Mouse (Mus musculus) heart, postnatal 14 days (tissue): ENCODE data around the gene Slfn2. TPM values are rescaled to one million over a fixed set of nuclear protein-coding genes. Genes with fewer than 3 reads are reported as not detected.
"Not testable (repeated sequence)": the region's sequence is repeated elsewhere in the genome, so short reads cannot be mapped to it uniquely, and the experiment has no call there.

Experiments used
- DNase-seq, 2 experiments: peaks; one replicate each; pipeline ENCODE4 v3.0.0; 2021 to 2022
- intact Hi-C: fragments of 180-260 bp; cut with DNase I; formaldehyde crosslinking; loops from one replicate; pipeline ENCODE4 v1.15.1; 2025
- long read RNA-seq, 2 experiments: library from polyadenylated mRNA; stranded (forward); transcript quantifications; one replicate each; pipeline ENCODE4 v2.0.0; 2021
- total RNA-seq, 2 experiments: library from RNA; stranded (reverse); gene quantifications; 2 replicates each; pipeline ENCODE4 v1.2.3; 2021

The Slfn2 gene
- total RNA-seq = 1 to 10 TPM; 3.5 to 4.8 TPM
- long read RNA-seq, experiment 1, transcript Slfn2-201 (2 exons, 1,664 nt) = major isoform, 6 of 6 reads
- long read RNA-seq, experiment 1, partial matches to known transcripts = 0 of 6 reads
- long read RNA-seq, experiment 1, other reads (novel, unspliced or antisense) = 0 of 6 reads
- long read RNA-seq, experiment 2, partial matches to known transcripts = 0 of 1 reads
- long read RNA-seq, experiment 2, other reads (novel, unspliced or antisense) = 0 of 1 reads

DNA sequence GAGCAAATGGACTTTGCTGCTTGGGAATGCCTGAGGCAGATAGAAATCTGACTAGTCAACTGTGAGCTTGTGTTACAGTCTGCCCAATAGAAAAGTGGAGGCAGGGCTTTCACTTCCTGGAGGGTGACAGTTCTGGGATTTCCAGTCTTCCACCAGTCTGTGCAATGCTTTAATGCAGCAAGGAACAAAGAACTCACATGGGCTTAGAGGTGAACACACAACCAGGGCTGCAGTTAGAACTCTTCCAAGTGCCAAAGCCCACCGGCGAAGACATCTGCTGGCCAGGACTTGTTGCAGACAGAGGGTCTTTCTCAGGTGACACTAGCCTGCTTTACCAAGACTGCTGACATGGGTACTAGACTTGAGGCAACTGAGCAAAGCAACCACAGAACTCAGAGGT lies at the start of gene Slfn2:
Gene Slfn2, plus strand, starts transcription at position 167 of the 400 bp plus-strand sequence.
- intact Hi-C loops = loop anchor here (5.0 kb wide), 1 partner anchor 47 kb away; no protein-coding TSS in a partner anchor
- DNase-seq = no peak

DNA sequence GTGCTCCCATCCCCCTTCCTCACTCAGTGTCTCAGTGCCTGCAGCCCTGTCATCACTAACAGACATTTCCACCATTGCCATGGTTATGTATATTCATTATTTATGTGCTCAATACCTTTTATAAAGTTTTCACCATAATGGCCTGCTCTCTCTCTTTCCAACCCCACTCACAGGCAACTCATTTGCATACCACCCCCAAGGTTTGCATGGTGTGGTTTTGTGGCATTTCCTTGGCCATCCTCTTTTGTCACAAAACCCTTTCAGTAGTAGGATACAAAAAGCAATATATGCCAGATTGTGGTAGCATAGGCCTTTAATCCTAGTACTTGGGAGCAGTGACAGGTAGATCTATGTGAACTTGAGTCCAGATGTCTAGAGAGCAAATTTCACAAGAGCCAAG lies 48.8 kb upstream of the Slfn2 start:
- no peak for DNase-seq
- intact Hi-C loops = no loop called here

DNA sequence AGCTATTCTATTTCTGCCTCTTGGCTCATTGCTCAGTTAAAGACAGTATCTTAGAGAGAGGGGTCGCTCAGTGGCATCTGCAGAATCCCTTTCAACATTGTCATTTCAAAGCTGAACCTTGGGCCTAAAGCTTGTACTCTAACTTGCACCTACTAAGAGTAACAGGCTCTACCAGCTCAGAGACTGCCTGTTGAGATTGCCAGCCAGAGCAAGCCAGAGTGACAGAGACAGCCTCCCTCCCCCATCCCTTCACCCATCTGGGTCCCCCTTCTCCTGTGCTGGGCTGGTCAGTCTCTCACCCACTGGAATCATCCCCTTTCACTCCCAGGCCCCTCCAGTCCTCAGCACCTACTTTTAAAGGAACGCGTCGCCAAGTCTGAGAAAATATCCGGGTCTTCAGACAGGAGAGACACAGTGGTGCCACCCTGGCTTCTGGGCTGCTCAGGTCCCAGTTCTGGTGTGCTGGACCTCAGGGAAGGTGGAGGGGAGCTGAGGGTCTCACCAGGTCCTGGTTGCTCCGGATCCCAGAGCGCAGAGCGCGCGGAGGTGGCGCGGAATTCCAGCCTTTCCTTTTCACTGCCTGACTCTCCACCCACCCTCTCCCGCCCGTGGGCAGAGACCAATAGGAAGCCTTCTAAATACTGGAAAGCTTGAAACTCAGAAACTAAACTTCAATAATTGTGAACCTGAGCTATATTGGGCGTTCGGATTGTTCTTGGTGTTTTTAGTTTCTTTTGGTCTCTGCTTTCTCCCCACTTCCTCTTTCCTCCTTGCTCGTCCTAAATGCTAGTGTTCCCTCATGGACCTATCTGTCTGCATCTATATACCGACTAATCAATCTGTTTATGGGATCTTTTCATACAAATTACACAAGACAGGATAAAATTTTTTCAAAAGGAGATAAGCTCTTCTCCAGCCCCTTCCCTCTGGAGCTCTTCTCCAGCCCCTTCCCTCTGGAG lies 45.1 kb upstream of the Slfn2 start:
- intact Hi-C loops, DNase-seq: not testable (repeated sequence)

DNA sequence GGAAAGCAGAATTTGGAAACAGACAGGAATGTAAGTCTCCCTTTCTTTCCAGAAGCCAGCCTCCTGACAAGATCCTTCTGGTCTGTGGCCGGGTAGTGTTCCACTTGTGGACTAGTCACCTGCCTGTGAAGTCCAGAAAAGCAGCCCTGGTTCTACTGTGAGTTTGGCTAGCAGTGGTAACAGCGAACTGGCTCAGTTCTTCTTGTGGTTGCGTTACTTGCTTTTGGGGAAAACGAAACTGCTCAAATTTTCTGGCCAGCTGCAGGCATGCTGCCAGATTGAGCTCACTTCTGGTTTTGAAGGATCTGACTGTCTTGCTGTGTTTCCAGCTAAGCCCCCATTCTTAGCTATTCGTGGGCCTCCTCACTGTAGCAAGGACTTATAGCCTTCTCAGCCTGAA lies 44.3 kb upstream of the Slfn2 start, which contains the start of gene Slfn8:
Gene Slfn8, minus strand, starts transcription at position 190 of the 400 bp plus-strand sequence.
- peak; percentile 26 to 27 for DNase-seq
- intact Hi-C loops = no loop called here

DNA sequence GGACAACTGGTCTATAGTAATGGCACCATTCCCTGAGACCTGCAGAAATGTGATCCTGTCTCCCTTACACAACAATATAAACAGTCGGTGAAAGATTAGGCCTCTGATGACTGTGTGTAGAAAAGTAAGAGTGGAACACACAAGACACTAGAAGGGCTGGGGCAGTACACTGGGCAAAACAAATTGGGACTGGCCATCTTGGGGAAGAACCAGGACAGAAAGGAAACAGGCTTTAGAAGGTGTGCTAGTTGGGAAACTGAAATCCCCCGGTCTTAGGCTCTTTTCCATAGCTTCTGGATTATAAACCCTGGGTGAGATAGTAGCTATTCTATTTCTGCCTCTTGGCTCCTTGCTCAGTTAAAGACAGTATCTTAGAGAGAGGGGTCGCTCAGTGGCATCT lies 26.2 kb upstream of the Slfn2 start:
- intact Hi-C loops, DNase-seq: not testable (repeated sequence)

DNA sequence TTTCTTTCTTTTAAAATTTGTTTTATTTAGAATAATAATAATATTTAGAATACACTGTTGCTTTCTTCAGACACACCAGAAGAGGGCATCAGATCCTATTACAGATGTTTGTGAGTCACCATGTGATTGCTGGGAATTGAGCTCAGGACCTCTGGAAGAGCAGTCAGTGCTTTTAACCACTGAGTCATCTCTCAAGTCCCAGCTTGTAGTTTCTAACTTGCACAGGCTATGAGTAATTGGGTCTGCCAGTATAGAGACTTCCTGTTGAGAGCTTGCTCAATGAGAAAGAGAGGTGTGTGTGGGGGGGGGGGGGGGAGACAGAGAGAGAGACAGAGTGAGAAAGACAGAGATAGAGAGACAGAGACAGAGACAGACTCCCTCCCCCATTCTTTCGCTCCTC lies 25.8 kb upstream of the Slfn2 start:
- intact Hi-C loops = no loop called here
- no peak for DNase-seq

DNA sequence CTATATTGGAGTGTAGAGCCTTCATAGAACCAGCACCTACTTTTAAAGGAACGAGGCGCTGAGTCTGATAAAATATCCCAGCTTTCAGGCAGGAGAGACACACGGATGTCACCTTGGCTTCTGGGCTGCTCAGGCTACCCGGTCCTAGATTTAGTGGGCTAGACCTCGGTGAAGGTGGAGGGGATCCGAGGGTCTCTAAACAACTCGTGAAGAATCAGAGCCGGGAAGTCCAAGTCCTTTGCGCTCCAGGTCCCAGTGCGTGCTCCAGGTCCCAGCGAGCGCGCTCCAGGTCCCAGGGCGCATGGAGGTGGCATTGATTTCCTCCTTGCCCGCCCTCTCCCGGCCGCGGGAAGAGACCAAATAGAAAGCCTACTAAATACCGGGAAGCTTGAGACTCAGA lies 25.1 kb upstream of the Slfn2 start:
- intact Hi-C loops = loop anchor here (5.0 kb wide), 2 partner anchors 67 to 122 kb away; no protein-coding TSS in a partner anchor
- DNase-seq = peak in 1 of 2 experiments; percentile 6

DNA sequence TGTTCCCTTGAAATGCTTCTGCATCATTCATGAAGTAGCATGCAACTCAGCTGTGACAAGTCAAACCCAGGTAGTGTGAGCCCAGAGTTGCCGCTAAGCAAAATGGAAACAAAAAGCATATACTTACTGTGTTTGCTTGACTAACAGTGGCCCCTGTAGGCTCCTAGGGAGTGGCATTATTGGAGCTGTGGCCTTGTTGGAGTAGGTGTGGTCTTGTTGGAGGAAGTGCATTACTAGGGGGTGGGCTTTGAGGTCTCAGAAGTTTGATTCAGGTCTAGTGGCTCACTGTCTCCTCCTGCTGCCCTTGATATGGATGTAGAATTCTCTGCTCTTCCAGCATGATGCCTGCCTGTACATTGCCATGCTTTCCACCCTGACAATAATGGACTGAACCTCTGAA lies 24.6 kb upstream of the Slfn2 start:
- no peak for DNase-seq
- intact Hi-C loops = loop anchor here (5.0 kb wide), 2 partner anchors 68 to 123 kb away; no protein-coding TSS in a partner anchor

DNA sequence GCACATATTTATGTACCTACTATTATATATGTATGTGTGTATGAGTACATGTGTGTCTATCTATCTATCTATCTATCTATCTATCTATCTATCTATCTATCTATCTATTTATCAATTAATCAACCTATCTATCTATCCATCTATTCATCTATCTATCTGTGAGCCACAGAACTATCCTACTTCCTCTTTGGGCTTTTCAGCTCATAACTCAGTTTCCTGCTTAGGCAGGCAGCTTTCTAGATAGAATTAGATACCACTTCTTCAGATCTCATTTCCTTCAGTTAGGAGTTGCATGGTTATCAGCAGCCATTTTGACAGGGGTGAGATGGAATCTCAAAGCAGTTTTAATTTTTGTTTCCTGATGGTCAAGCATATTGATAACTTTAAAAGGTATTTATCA lies 23.9 kb upstream of the Slfn2 start:
- no peak for DNase-seq
- intact Hi-C loops = loop anchor here (5.0 kb wide), 2 partner anchors 69 to 124 kb away; no protein-coding TSS in a partner anchor

DNA sequence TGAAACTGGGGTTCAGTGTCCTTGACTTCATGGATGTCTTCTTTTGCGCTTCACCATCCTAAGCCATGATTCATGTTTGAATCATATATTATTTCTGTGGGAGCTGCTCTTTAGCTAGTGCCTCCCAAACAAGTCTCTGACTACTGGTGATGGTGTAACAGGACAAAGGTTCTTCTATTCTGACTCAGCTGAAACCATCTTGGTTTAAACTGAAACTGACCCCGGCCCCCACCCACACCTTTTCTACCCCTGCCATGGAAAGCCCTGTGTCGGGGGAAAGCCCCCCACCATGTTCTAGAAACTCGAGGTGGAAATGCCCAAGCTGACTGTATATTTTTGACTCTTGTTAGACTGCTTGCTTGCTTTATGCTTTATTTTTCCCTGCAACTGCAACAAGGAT lies 21.0 kb upstream of the Slfn2 start:
- intact Hi-C loops = loop anchor here (5.0 kb wide), 2 partner anchors 72 to 127 kb away; no protein-coding TSS in a partner anchor

DNA sequence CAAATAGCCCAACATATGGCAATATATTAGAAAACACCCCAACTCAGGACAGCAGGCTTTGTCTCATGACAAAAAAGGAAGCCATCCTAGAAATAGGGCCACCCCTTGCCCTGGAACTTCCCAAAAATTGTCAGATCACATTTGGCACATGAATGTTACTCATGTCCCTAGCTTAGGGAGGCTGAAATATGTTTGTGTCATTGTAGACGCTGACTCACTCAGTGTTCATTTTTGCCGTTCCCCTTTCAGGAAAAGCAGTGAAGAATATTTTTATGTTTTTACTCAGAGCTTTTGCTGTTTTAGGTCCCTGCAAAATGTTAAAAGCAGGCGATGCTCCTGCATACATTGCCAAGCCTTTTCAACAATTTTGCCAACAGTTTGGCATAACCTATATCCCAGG lies 19.3 kb upstream of the Slfn2 start:
- intact Hi-C loops = no loop called here
- DNase-seq = no peak

More for the DNA sequence above, 21.0 kb upstream of the Slfn2 start:
- no peak for DNase-seq

DNA sequence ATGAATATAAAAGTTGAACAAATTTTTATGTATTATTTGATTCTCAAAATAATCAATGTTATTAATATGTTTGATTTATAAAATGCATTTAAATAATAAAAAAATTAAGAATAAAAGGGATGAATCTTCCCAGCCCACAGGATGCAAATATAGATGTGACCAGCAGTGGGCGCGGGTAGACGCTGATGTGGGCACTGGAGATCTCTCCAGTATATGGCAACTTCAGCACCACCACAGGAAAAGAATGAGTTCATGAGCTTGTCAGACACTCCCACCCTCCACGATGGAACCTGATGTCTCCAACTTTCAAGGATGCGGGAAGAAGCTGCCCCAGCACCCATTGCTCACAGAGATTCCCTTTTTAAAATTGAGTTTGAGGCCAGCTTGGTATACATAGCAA lies 7.0 kb upstream of the Slfn2 start:
- DNase-seq = peak; percentile 65 to 75
- intact Hi-C loops = no loop called here

DNA sequence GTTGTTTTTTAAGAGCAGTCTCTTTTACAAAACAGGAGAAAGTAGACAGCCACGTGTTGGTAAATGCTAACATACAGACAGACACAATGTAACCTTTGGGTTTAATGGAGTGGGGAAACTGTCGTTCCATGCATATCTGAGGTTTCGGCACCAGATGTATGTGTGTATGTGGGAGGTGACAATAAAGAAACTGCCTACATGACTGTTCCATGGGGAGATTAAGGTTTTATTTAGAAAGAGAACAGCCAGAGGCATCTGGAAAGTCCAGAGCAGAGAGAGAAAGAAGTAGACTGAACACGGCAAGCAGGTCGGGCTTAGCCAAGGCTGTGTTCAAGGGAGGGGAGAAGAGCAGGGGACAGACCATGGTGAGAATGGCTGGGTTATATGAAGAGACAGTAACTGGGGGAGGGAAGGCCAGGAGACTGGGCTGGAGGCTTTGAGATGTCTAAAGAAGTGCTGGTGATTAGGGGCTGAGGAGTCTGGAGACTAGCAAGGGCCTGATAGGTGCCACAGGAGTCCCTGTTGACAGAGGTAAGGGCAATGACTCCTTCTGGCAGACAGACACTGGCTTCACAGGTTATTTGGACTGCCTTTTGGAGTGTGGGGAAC lies 4.4 kb upstream of the Slfn2 start:
- intact Hi-C loops = loop anchor here (5.0 kb wide), 1 partner anchor 52 kb away; no protein-coding TSS in a partner anchor

DNA sequence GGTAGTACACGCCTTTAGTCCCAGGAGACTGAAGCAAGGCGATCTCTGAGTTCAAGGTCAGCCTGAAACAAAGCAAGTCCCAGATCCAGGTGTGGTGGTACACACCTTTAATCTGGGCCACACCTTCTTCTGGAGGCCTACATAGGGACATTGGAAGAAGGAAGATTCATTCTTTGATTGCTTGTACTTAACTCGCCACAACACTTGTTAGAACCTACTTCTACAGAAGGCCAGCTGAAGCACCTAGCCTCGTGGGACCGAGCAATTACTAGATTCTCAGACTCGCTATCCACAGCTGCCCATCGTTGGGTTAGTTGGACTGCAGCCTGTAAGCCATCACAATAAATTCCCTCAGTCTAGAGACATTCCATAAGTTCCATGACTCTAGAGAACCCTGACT lies 3.1 kb upstream of the Slfn2 start:
- no peak for DNase-seq
- intact Hi-C loops = loop anchor here (5.0 kb wide), 1 partner anchor 50 kb away; no protein-coding TSS in a partner anchor

More for the DNA sequence above, 4.4 kb upstream of the Slfn2 start:
- no peak for DNase-seq

DNA sequence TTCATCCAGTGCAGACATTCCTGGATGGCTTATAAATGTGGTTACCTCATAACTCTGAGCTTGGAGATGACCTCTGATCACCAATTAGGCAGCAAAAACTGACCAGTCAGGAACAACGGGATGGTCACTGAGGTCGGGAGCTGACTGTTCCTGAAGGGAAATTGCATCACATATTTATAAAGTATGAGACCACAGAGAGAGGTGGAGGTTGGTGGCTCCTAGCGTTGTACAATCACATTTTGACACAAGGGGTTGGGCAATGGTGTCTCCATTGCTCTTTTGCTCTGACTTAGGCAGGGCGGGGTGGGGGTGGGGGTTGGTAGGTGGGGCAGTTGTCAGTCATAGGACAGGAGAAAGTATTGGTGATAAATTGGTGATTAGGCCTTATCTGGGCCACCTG lies 1.8 kb upstream of the Slfn2 start:
- intact Hi-C loops = loop anchor here (5.0 kb wide), 1 partner anchor 49 kb away; no protein-coding TSS in a partner anchor
- DNase-seq = no peak

DNA sequence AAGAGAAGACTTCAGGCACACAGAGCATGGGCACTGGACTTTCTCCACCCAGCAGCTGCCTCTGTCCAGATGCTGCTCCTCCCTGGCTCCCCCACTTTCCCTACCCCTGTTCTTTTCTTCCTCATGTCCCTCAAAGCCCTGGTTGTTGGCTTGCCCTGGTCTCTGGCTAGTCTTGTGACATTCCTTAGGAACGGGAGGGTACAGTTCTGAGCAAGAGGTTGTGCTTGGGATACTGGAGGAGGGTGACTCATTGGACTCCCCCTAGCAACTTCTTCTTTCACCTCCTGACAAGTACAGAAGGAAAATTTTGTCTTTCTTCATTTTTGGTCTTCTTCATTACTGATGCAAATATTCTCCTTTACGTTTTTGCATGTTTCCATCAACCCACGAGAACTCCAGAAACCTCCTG lies 967 bp upstream of the Slfn2 start:
- no peak for DNase-seq
- intact Hi-C loops = loop anchor here (5.0 kb wide), 1 partner anchor 48 kb away; no protein-coding TSS in a partner anchor

DNA sequence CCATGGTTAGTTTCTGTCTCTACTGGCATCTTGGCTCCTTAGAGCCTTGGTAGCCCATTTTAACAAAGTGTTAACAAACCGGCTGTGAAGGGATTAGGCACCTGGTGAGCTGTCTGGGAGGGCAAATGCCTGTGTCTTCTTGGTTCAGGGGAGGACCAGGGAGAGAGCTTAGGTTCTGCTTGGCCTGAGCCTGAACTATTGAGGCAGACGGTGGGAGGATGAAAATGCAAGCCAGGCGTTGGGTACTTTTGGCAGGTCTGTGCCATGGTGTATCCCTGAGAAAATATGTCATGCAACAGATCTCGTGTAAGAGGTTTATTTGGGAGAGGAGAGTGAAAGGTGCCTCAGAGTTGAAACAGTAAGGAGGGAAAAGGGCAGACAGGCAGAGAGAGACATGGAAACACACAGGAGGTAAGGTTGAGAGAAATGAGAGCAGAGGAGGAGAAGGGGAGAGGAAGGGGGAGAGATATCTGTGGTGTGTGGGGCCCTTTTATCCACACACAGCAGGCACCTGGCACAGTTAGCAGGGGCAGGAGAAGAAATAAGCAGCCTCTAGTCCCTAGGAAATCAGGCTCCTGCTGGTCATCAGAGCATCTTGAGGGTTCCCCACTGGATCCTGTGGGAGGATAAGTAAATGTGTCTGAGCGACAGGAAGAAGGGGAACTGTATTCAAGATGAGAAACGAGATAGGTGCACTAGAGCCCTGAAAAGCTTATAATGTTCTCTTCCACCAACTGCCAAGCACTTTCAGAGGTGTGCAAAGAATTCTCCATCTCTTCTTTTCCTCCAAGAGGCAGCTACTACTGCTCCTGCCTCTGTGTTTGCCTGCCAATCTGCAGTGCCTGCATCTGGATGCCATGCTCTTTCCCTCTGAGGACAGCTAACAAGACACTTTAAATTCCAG lies 781 bp downstream of the Slfn2 start:
- intact Hi-C loops = no loop called here
- DNase-seq = no peak

DNA sequence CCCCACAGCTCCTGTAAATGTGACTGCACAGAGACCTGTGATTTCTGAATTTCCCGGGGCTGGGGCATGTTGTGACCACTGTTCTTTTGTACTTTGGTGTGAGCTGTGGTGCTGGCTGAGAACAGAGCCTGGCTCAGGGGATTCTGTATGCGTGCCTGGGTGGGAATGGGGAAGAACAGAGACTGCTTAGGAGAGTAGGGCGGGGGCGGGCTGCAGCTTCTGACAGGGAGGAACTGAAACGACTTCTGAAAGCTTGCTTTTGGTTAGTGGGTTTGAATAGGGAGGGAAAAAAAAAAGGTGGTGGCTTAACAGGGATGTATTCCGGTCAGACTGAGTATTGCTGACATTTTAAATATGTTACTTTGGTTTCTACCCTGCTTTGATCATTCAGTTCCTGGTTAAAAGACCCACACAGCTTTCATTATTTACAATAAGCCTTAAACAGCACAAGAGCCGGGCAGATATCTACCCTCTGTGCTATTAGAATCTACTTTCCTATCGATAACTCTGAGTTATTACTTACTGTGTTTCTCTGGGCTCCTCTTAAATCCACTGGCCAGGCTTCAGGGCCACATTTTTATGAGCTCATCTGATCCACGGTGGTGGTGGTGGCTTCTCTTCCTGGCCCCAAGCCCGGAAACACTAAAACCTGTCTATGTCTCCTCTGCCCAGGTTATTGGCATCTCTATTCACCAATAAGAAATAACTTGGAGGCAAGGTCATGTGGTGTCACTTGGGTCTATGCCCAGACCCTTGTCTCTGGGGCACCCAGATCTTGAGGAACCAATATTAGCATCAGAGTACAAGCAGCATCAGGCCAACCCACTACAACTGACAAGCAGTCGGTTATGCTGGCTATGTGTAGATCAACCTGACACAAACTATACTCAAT lies 2.0 kb downstream of the Slfn2 start:
- intact Hi-C loops = no loop called here
- peak; percentile 24 to 57 for DNase-seq
